Mouse (Mus musculus) G1E-ER4 (cell line): ENCODE measurements around the gene Aff3. TPM values are rescaled to one million over a fixed set of nuclear protein-coding genes. Genes with fewer than 3 reads are reported as not detected.

Experiments used
- GATA1 ChIP-seq: IDR thresholded peaks from one replicate; pipeline ENCODE4 v1.8.0; 2012; ENCODE audit warnings: low read length, inconsistent platforms
- polyA plus RNA-seq: library from polyadenylated mRNA; stranded (reverse); fragments of >175 nt; gene quantifications from 2 replicates; pipeline ENCODE4 v1.2.3, GENCODE M21; 2012

Gene Aff3
- polyA plus RNA-seq, 1 experiment = 9.7 TPM

- no peak for TF ChIP-seq GATA1
These were observed 271.8 kb downstream of the Aff3 start for GRCm38 (mm10) chr1:38392928-38393327.

- no peak for TF ChIP-seq GATA1
These were observed 273.9 kb downstream of the Aff3 start for GRCm38 (mm10) chr1:38390886-38391249.

GRCm38 (mm10) chr1:38390235-38390885, 274.4 kb downstream of the Aff3 start:
- no peak for TF ChIP-seq GATA1

GRCm38 (mm10) chr1:38389576-38389975, 275.2 kb downstream of the Aff3 start:
- TF ChIP-seq GATA1 = no peak

- TF ChIP-seq GATA1 = no peak
These were observed 276.3 kb downstream of the Aff3 start for GRCm38 (mm10) chr1:38388466-38388865.

GRCm38 (mm10) chr1:38387438-38387837, 277.3 kb downstream of the Aff3 start:
- TF ChIP-seq GATA1 = no peak

GRCm38 (mm10) chr1:38384457-38385121, 280.2 kb downstream of the Aff3 start:
- no peak for TF ChIP-seq GATA1

GRCm38 (mm10) chr1:38384010-38384409, 280.7 kb downstream of the Aff3 start:
- no peak for TF ChIP-seq GATA1

- no peak for TF ChIP-seq GATA1
These were observed 282.1 kb downstream of the Aff3 start for GRCm38 (mm10) chr1:38382683-38383082.

- TF ChIP-seq GATA1 = no peak
These were observed 286.8 kb downstream of the Aff3 start for GRCm38 (mm10) chr1:38377930-38378329.

- no peak for TF ChIP-seq GATA1
These were observed 295.6 kb downstream of the Aff3 start for GRCm38 (mm10) chr1:38369166-38369565.

- no peak for TF ChIP-seq GATA1
These were observed 296.6 kb downstream of the Aff3 start for GRCm38 (mm10) chr1:38368081-38368689.

- TF ChIP-seq GATA1 = no peak
These were observed 297.2 kb downstream of the Aff3 start for GRCm38 (mm10) chr1:38367404-38368080.

GRCm38 (mm10) chr1:38363856-38364255, 300.9 kb downstream of the Aff3 start:
- no peak for TF ChIP-seq GATA1

- no peak for TF ChIP-seq GATA1
These were observed 302.5 kb downstream of the Aff3 start for GRCm38 (mm10) chr1:38362275-38362674.

GRCm38 (mm10) chr1:38358797-38359349, 305.9 kb downstream of the Aff3 start:
- no peak for TF ChIP-seq GATA1
